Mouse (Mus musculus) CD4-positive helper T cell, adult 2 months (primary cell): ENCODE results near the gene Bphl.
A peak's percentile ranks its signal among the peaks of the same experiment; 100 is the strongest.

ENCODE experiments used
- DNase-seq: peaks from one replicate; pipeline ENCODE4 v3.0.0-alpha.2; 2012; ENCODE audit warnings: low read depth, missing footprints, low spot score

Bphl gene

DNA sequence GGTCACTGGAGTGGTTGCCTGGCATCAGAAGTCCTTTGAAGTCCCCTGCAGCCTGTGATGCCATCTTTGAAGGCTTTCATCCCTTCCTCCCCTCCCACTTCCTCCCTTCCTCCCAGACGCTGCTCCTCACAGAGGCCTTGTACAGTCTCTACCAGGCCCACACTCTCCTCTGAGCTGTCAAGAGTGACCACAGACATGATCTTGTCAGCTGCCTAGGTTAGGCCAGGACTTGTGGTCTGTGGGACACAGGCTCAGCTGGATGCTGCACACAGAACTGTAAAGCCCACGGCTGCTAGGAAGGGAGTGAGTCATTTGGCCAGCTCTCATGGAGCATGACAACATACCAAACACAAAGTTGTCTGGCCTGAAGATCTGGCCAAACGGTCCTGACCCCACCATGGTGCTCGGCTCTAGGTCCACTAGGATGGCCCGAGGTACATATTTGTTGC, 50.8 kb downstream of the Bphl start:
- peak; percentile 24 for DNase-seq

DNA sequence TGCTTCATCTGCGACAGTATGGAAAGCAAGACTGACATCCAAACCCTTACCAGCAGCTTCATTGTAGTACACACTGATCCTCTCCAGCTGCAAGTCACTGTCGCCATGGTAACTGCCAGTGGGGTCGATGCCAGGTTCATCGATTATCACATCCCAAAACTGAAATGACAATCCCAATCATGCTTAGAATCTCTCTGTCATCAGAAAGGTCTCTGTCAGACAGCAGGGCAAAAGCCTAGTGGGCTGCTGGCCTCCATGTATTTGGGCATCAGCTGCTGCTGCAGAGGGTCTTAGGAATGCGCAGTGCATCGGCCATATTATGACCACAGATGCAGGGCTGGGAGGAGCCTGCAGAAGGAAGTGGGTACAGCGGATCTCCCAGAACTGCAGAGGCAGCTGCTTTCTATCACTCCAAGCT, 51.5 kb downstream of the Bphl start:
- peak; percentile 27 for DNase-seq

DNA sequence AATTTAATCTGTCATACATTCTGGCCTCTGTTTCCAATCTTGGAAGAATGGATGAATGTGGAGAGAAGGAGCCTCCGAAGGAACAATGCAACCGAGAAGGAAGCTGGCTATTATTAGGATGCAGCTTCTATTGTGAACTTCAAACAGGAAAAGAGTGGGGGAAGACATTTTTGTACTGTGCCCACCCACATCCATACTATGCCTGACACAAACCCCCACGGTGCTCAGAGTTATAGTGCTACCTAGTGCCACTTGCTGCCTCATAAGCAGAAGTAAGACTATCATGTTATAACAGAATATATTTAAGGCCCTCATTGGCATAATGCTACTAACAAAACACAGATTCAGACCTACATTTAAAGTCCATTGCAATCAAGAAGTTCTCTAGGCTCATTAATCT, 52.0 kb downstream of the Bphl start:
- DNase-seq, result no peak

DNA sequence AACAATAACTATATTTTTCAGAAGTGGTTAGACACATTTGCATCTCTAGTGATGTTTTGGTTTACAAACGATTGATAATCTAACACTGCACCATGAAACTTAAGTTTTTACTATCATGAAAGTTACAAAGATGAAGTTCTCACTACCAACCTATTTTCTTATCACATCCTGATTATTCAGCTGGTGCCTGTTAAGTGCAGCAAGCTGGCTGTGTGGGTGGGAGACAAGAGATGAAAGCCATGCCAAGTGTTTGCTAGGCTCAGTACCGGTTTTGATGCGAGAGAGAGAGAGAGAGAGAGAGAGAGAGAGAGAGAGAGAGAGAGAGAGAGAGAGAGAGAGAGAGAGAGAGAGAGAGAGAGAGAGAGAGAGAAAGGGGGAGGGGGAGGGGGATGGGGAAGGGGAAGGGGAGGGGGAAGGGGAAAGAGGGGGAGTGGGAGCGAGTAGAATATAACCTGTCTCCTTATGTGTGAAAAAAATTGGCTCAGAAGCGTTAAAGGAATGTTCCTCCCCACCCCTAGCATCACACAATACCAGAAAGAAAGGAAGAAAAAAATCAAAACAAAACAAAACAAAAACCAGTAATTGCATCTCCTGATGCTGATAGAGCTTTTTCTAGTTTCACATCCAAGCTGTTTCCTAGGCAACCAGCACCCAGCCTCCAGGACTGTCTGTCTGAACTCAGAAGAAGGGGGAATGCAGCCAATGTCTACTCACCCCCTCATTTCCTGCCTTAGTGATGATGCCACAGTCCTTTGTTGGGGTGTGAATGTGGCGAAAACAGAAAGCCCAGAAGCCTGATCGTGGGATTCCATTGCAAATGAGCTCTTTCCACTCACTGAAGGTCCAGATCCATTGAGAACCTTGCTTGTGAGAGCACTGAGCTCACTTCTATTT, 58.4 kb downstream of the Bphl start:
- peak; percentile 81 for DNase-seq

DNA sequence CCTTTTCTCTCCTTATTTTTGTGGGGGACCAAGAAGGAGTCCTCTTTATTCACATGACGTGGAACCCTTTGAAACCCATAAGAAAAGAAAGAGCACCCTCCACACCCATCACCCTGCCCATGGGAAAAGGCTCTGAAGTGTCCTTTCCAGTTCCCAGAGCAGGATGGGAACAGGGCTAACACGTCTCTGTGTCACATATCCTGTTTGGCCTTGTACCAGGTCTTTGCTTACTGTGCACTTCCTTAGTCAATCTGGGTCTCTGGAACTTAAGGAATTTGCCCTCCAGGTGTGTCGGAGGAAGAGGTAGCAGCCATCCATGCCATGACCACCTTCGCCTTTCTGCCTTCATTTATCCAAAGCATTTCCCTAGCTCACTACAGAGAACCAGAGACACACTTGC, 59.1 kb downstream of the Bphl start:
- no peak for DNase-seq

DNA sequence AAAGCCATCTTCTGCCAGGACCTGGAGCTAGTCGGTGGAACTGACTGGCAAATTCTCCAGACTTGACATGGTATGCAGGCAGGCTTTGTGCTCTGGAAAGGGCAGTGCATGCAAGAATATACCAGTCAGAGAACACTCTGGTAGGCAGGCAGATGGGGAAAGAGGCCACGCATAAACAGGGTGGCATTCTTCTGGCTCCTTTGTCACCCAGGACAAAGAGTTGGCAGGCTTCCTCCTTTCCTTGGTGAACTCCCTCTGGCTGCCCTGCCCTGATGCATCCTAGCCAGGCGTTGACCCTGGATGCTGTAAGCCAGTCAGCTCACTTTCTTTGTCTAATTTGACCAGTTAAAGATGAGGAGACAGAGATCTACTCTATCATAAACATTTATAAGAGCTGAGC, 59.7 kb downstream of the Bphl start:
- no peak for DNase-seq

DNA sequence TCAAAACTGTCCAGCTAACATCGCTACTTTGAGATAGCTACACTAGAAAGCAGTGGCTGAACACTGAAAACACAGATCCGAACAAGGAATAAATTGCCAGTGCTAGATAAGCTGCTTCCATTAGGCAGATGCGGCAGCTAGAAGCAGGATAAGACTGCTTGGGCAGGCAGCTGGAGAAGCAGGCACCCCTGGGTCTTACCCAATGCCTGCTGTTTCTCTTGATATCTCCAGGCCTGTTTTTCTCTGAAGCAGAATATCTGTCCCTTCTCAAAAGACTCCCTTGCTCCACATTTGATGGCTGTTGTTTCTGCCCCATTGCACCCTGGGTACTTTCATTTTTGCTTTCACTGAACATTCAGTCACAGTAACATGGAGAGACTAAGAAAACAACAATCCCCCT, 63.3 kb downstream of the Bphl start:
- no peak for DNase-seq

DNA sequence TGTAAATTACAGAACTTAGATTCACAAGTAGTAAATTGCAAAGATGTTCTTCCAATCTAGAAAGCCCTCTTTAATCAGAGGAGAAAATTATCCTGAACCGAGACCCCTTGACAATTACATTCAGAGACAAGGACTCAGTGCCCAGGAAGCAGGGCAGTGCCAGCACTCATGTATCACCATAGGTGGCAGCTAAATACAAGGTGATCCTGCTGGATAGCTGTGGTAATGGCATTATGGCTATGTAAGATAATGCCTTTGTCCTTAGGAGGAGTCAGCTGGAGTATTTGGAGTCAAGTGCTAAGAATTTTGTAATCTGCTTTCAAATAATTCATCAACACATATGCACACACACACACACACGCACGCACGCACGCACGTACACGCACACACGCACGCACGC, 63.9 kb downstream of the Bphl start:
- no peak for DNase-seq

DNA sequence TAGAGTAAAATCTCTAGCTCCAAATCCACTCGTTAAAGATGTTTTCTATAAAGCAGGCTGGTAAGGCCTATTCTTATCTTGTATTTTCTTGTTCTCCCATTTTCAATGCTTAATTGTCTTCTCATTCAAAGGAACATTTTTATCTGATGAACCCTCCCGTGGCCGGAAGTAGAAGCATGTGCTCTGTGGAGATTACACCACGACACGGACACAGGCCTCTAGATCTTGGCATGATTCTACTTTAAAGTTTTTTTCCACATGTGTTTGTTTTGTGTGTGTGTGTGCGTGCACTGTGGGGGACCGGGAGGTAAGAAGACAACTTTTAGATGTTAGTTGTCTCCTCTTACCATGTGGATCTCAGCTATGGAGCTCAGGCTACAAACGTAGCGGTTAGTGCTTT, 64.5 kb downstream of the Bphl start:
- no peak for DNase-seq

DNA sequence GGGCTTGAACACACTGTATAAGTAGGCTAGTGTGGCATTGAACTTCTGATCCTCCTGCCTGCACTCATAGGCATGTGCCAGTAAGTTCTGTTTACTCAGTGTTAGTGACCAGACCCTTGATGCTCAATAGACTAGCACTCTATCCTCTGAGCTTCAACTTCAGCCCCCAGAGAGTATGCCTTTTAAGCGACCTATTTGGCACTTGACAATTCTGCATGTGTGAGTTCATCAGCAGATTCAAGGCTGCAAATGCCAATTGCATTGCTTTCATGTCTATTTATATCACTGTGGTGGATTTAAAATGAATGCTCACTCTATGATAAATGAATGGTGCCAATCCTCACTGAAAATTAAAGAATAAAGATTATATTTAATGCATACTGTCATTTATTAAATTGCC, 68.0 kb downstream of the Bphl start:
- DNase-seq, result no peak

DNA sequence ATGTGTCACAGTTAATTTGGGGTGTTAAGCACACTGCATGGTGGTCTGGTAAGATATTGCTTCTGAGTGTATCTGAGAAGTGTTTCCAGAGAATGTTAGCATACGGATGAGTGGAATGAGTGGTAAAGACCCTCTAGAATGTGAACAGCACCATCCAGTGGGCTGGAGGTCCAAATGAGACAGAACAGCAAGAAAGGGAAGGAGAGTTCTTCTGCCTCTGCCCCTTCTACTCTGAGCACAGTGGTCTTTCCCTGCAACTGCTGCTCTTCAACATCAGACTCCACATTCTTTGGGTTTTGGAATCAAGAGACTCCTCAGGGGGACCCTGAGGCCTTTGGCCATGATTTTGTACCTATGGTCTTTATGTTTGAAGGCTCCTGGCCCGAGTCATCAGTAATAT, 68.9 kb downstream of the Bphl start:
- DNase-seq, result no peak

DNA sequence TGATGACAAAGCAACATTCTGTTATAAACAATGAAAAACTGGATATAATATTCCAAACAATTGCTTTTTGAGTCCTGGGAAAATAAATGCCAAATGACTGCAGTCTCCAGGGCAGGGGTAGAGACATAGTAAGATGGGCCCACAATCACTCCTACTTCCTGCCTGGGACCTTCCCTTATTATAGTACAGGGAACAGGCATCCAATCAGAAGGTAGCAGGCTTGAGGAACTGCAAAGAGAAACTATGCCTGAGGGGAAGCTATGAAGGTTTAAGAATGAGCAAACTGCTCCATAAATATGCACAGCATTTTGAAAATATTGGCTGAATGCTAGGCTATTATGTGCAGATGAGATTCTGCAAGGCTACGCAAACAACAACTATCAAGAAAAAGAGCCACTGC, 69.6 kb downstream of the Bphl start:
- DNase-seq, result no peak

DNA sequence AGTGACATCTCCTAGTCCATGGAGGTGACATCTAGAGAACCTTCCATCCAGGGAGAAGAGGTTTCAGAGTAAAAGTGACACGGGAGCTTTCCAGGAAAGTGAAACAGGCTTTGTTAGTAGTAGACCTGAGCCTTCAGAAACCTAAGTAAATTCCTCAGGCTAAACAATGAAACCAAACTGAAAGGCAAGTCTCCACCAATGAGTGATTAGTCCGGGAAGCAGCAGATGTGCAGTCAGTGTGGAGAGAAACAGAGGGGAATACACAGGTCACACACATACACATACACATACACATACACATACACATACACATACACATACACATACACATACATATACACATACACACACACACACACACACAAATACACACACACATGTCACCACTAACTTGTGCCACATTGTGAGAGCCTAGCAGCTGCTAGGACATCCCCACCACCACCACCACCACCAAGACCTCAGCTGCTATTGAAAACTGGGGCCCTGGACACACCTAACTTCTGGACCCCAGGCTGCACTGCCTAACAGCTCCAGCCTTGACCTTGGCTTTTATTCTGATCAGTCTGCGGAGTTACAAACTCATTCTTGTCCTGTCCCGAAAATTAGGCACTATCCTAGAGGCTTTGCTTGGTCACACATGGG, 71.8 kb downstream of the Bphl start:
- DNase-seq, result no peak

DNA sequence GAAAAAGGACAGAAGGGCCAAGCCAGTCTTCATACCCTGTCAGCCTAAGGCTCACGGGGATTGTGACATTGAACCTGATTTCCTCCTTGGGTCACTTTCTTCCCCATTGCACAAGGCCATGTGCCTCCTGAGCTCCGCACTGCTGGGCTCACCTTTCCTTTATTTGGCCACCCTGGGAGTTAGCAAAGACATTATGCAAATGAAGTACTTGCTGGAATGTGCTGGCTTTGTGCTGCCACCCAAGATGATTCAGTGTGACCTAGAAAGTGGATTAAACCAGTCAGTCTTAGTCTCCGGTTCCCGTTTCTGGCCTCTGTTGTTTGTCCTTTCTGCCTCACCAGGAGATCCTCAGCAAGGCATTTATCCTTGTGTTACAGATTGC, 72.3 kb downstream of the Bphl start:
- no peak for DNase-seq

DNA sequence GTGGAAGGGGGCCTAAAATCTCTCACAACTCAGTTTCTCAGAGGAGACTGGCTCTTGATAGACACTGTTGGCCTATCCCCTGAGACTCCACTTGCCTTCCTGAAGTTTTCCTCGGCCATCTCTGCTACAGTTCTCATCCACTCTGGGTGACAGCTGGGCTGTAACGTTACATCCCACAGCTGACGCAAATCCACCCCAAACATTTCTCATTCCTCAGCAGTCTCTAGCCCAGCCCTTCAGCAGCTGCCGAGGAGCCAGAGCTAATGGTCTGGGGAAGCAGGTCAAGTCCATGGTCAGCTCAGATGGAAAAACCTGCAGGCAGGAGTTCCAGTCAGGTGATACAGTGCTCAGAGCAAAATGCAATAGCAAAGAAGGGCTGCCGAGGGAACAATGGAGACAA, 73.6 kb downstream of the Bphl start:
- DNase-seq, result no peak

DNA sequence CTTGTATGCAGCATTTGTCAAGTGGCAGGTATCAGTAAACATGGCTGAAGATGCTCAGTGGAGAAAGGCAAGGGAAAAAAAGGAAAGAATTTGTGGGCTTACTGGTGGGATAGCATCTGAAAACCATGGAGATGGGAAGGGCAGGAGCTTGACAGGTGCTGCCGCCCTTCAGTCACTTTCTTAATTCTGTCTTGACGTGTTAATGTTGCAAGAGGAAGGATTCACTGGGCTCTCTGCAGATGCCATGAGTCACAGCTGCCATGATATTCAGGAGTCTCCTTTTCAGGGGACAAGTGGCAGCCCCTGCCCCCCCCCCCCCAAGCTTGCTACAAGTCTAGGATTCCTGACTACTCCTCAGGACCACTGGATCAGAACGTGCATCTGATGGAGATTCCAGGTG, 74.5 kb downstream of the Bphl start:
- no peak for DNase-seq

DNA sequence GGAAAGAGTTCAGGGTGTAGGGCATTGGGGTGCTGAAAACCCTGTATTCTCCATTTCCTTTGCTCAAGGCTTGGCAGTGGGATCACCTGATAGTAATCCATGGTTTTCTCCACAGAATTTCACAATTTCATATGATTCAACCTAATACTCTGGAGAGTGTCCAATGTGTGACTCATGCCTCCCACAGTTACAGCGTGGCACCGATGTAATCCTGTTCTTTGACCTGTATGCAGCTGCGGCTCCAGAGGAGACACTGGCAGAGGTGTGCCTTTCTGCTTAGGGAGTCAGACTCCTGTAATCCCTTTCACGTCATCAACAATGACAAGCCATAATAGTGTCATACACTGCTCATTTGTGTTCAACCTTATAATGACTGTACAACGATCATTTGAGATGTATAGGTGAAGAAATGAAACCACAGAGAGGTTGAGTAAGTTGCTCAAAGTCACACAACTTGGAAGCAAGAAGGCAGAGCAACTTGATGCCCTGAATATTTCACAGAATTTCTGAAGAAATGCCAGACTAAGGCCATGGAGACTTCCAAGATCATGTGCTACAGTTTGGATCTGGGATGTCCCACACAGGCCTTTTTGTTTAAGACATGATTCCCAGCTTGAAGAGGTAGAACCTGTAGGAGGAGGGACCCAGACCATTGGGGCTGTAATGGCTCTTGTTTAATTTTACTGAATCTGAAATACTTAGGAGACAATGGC, 75.1 kb downstream of the Bphl start:
- DNase-seq, result no peak

DNA sequence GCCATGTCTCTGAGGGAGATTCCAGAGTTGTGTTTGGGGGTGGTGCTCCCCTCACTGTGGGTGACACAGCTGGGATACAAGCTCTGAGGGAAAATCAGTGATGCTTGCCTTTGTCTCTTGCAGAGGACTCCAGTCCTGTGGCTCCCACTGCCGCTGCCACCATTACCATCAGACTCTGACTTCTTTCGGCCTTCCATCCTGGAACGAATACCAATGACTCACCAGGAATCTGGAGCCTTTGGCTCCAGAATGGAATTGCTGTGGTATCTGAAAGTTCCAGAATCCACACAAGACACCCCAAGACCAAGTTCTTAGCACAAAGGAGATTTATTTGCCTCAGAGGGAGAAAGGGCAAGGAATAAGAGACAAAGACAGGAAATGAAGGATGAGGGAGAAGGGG, 75.7 kb downstream of the Bphl start:
- DNase-seq, result no peak

DNA sequence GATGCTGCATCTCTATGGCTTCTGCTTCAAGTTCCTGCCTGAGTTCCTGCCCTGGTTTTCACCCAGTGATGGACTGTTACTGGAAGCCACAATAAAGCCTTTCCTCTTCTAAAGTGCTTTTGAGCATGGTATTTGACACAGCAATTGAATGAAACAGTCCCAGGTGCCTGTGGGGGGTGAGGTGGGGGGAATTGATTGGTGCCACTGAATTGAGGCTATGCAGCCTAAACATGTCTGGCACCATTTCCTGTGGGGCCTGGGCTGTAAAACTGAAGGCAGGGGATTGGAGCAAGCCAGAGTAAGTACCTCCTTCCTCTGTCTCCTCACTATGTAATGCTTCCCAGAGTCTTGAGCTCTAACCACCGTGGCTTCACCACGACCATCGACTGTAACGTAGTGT, 77.3 kb downstream of the Bphl start:
- peak; percentile 16 for DNase-seq

DNA sequence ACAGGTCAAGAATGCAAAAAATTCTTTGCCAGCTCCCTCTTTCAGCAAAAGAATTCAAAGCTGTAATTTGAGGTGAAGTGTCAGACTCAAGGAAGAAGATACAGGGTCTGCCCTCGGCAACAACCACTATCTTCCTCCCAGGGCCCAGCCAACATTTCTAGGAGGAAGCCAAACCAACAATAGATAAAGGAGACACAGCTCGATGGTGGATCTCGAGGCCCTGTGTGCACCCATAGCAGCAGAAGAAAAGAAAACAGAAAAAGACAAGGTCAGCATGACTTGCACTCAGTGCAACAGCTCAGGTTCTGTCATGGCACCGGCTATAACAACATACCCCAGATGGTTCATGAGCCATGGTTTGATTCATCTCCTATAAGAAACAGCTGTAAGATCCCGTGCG, 79.1 kb downstream of the Bphl start:
- DNase-seq, result no peak

DNA sequence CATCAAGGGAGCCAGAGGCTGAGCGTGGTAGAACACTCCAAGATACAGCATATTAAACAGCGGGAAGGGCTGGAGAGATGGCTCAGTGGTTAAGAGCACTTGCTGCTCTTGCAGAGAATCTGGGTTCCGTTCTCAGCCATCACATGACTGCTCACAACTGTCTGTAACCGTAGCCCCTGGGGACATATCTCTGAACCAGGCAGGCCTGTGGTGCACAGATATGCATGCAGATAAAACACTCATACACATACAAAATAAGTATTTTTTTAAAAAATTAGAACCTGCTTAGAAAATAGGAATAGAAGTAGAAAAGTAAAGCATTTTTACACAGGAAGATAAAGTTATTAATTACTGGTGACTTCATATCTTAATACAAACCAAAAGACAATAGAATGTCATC, 81.4 kb downstream of the Bphl start:
- DNase-seq, result no peak

DNA sequence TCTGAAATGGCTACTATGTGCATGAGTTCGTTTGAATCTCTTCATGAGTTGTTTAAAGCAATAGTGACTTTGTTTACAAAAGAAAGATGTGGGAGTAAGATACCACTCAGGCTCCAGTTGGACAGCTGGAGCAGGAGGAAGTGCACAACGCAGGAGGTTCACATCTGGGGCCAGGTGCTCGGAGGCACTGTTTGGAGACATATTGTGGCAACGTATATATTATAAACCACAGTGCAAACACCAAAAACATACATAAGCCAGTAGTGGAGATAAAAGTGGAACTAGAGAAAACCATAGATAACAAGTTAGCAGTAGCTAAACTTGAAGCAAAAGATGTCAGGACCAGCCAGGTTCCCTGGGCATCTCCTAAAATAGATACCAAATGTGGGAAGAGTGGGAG, 82.0 kb downstream of the Bphl start:
- DNase-seq, result no peak

DNA sequence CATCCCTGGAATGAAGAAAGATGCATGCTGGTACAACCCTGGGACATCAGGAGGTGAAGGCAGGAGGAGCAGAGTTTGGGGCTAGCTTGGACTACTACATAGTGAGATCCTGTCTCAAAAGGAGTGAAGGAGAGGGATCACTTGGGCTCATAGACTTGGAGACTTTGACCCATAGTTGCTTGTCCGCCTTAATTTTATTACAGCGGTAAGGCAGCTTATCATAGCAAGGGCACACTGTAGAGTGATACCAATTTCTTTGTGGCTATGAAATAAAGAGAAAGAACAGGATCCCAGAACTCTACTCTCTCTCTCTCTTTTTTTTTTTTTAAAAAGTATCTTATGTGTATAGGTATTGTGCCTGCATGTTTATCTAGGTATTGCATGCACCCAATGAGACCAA, 83.1 kb downstream of the Bphl start:
- no peak for DNase-seq
